Mouse (Mus musculus): ENCODE measurements around the gene Ppm1h. TPM values are rescaled to one million over a fixed set of nuclear protein-coding genes. Genes with fewer than 3 reads are reported as not detected.

Ppm1h gene
- total and polyA plus RNA-seq, 3 experiments = 6.9 to 14.9 TPM; not detected in 1

DNA sequence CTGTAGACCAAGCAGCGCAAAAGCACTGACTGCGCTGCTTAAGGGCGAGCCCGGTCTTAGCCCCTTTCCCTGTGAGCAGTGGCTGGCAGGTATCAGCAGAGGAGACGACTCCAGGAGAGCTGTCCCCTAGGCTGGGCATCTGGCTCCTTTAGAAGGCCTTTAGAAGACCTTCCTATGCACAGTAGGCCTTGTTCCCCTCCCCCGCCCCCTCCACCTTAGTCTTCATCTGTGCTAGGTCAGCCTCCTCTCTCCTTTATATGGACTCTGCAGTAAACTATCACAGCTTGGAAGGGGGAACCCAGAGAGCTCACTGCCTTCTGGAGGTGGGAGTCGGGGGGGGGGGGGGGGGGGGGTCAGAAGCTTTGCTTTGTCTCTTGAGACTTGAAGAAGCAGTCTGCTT, 40.4 kb downstream of the Ppm1h start:
- H3K4me3 ChIP-seq (ENCODE audit: control insufficient read depth in 1 of 2, insufficient read depth in 1 of 2, low read depth in 2 of 2, low read length in 2 of 2) = no peak overlapping the region
- no peaks in the 10 kb centered on the region for H3K79me2 ChIP-seq (ENCODE audit: control insufficient read depth, insufficient read depth, low read length, poor library complexity)
- no peaks in the 10 kb centered on the region; a peak in 1 of 4 replicates for H3K27me3 ChIP-seq (ENCODE audit: control insufficient read depth in 1 of 2, insufficient read depth in 2 of 2, low read length in 2 of 2)
- DNase-seq (ENCODE audit: low read depth, low spot score) = no peak
- H3K36me3 ChIP-seq (ENCODE audit: control insufficient read depth in 1 of 2, insufficient read depth in 2 of 2, low read length in 2 of 2) = no peaks in the 10 kb centered on the region
- no peaks in the 10 kb centered on the region for H3K4me1 ChIP-seq (ENCODE audit: control insufficient read depth in 1 of 2, insufficient read depth in 2 of 2, low read length in 2 of 2)
- no peaks in the 10 kb centered on the region for H3K9me3 ChIP-seq (replicated peaks; ENCODE audit: insufficient read depth, low read length)
- no peak for TF ChIP-seq ZNF384 (IDR thresholded peaks at IDR 0.05; ENCODE audit: low read depth, low read length)
- TF ChIP-seq SIN3A (IDR thresholded peaks at IDR 0.05; ENCODE audit: low read length) = no peak
- TF ChIP-seq RAD21 (IDR thresholded peaks at IDR 0.05; ENCODE audit: low read depth, low read length) = no peak
- no peak for TF ChIP-seq NRF1 (IDR thresholded peaks at IDR 0.05; ENCODE audit: insufficient read depth, low read depth, low read length, poor library complexity, severe bottlenecking)
- TF ChIP-seq HCFC1 (IDR thresholded peaks at IDR 0.05; ENCODE audit: low read depth, low read length) = no peak
- TF ChIP-seq MAZ (IDR thresholded peaks at IDR 0.05; ENCODE audit: low read depth, low read length) = no peak
- no peak for TF ChIP-seq POLR2AphosphoS2 (IDR thresholded peaks at IDR 0.05; ENCODE audit: low read length)
- TF ChIP-seq ZC3H11A (IDR thresholded peaks at IDR 0.05; ENCODE audit: low read depth, low read length) = no peak
- no peak for TF ChIP-seq USF1 (IDR thresholded peaks at IDR 0.05; ENCODE audit: low read depth, low read length)
- TF ChIP-seq CHD1 (IDR thresholded peaks at IDR 0.05; ENCODE audit: low read depth, low read length) = no peak
- TF ChIP-seq ZMIZ1 (IDR thresholded peaks at IDR 0.05; ENCODE audit: low read depth, low read length) = no peak
- TF ChIP-seq CHD2 (IDR thresholded peaks at IDR 0.05; ENCODE audit: low read length) = no peak
- no peak for TF ChIP-seq RCOR1 (IDR thresholded peaks at IDR 0.05; ENCODE audit: low read depth, low read length)
- no peak for TF ChIP-seq MYC (IDR thresholded peaks at IDR 0.05; ENCODE audit: low read depth, low read length)
- TF ChIP-seq JUND (IDR thresholded peaks at IDR 0.05; ENCODE audit: low read depth, low read length) = no peak
- no peak for TF ChIP-seq GATA1 (IDR thresholded peaks at IDR 0.05; ENCODE audit: low read depth, low read length)
- no peak for TF ChIP-seq BHLHE40 (IDR thresholded peaks at IDR 0.05; ENCODE audit: borderline replicate concordance, low read depth, low read length)
- no peak for TF ChIP-seq KAT2A (conservative IDR thresholded peaks at IDR 0.05; ENCODE audit: low read depth, low read length)
- no peak overlapping the region for H3K9ac ChIP-seq (ENCODE audit: control insufficient read depth, low read depth, low read length, poor library complexity, severe bottlenecking)
- H3K27ac ChIP-seq (ENCODE audit: control insufficient read depth, low read depth, low read length) = no peak overlapping the region

DNA sequence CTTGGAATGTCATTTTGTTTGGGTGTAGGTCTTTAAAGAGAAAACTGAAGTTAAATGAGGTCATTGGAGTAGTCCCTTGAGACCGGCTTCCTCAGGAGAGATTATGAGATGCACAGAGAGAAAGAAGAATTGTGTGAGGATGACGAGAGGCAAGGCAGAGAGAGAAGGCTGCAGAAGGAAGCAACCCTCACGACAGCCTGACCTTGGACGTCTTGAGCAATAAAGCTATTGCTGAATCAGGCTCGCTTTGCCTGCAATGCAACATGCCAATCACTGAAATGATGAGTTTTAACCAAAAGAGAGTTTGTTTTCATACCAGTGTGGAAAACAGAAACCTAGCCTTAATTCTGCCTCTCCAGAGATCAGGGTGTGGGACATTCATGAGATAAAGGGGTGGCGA, 43.5 kb downstream of the Ppm1h start:
- Histone ChIP-seq H3K4me3 (ENCODE audit: control insufficient read depth in 1 of 2, insufficient read depth in 1 of 2, low read depth in 2 of 2, low read length in 2 of 2) (no peak overlapping the region), H3K79me2 (ENCODE audit: control insufficient read depth, insufficient read depth, low read length, poor library complexity) (no peaks in the 10 kb centered on the region), H3K4me1 (ENCODE audit: control insufficient read depth in 1 of 2, insufficient read depth in 2 of 2, low read length in 2 of 2) (no peaks in the 10 kb centered on the region), H3K36me3 (ENCODE audit: control insufficient read depth in 1 of 2, insufficient read depth in 2 of 2, low read length in 2 of 2) (no peaks in the 10 kb centered on the region), H3K27ac (ENCODE audit: control insufficient read depth, low read depth, low read length) (no peak overlapping the region), H3K27me3 (ENCODE audit: control insufficient read depth in 1 of 2, insufficient read depth in 2 of 2, low read length in 2 of 2) (no peaks in the 10 kb centered on the region; a peak in 1 of 4 replicates), H3K9me3 (replicated peaks; ENCODE audit: insufficient read depth, low read length) (no peaks in the 10 kb centered on the region), H3K9ac (ENCODE audit: control insufficient read depth, low read depth, low read length, poor library complexity, severe bottlenecking) (no peak overlapping the region)
- TF ChIP-seq EP300 (IDR thresholded peaks at IDR 0.05; ENCODE audit: low read depth in 1 of 2, low read length in 2 of 2) = no peak
- TF ChIP-seq CTCF (IDR thresholded peaks at IDR 0.05 in 2 of 3, conservative IDR thresholded peaks at IDR 0.05 in 1 of 3; ENCODE audit: control insufficient read depth in 1 of 3, insufficient read depth in 1 of 3, low read depth in 2 of 3, low read length in 3 of 3, poor library complexity in 1 of 3, severe bottlenecking in 1 of 3) = no peak
- no peak for TF ChIP-seq POLR2A (IDR thresholded peaks at IDR 0.05; ENCODE audit: control insufficient read depth in 1 of 2, insufficient read depth in 1 of 2, low read depth in 1 of 2, low read length in 2 of 2, poor library complexity in 1 of 2)
- no peak for TF ChIP-seq MAX (IDR thresholded peaks at IDR 0.05; ENCODE audit: low read length)
- no peak for TF ChIP-seq RCOR1 (IDR thresholded peaks at IDR 0.05; ENCODE audit: low read depth, low read length)
- TF ChIP-seq USF2 (IDR thresholded peaks at IDR 0.05; ENCODE audit: borderline replicate concordance in 1 of 2, insufficient read depth in 1 of 2, low read depth in 1 of 2, low read length in 2 of 2) = no peak
- TF ChIP-seq MYC (IDR thresholded peaks at IDR 0.05; ENCODE audit: low read depth, low read length) = no peak
- TF ChIP-seq HCFC1 (IDR thresholded peaks at IDR 0.05; ENCODE audit: low read depth, low read length) = no peak
- TF ChIP-seq ZC3H11A (IDR thresholded peaks at IDR 0.05; ENCODE audit: low read depth, low read length) = no peak
- DNase-seq (ENCODE audit: low read depth, low spot score) = no peak
